Mouse (Mus musculus): ENCODE results near the gene Fam214b.

Gene Fam214b

GRCm38 (mm10) chr4:43005765-43006164 lies 40.3 kb downstream of the Fam214b start:
- DNase-seq = peak; percentile 39

- DNase-seq = no peak
Measured at GRCm38 (mm10) chr4:43004951-43005350, 41.1 kb downstream of the Fam214b start.

GRCm38 (mm10) chr4:43002756-43003439 lies 43.1 kb downstream of the Fam214b start:
- no peak for DNase-seq

- DNase-seq = no peak
Measured at GRCm38 (mm10) chr4:43001272-43001671, 44.7 kb downstream of the Fam214b start.

GRCm38 (mm10) chr4:43000141-43000986 lies 45.7 kb downstream of the Fam214b start, which contains the start of gene Vcp:
TSS of gene Vcp (minus strand) at chr4:43000507.
- peak; percentile 99 for DNase-seq

GRCm38 (mm10) chr4:42999451-43000140 lies 46.4 kb downstream of the Fam214b start:
- peak; percentile 72 for DNase-seq

- DNase-seq = no peak
Measured at GRCm38 (mm10) chr4:42998022-42998421, 48.0 kb downstream of the Fam214b start.

GRCm38 (mm10) chr4:42988296-42988695 lies 57.7 kb downstream of the Fam214b start:
- no peak for DNase-seq

All from lung, postnatal 14 days (tissue).